Mouse (Mus musculus): ENCODE measurements around the gene Commd7. TPM values are rescaled to one million over a fixed set of nuclear protein-coding genes. Genes with fewer than 3 reads are reported as not detected.

The Commd7 gene
- polyA plus RNA-seq, 1 experiment, result 22.3 TPM

DNA sequence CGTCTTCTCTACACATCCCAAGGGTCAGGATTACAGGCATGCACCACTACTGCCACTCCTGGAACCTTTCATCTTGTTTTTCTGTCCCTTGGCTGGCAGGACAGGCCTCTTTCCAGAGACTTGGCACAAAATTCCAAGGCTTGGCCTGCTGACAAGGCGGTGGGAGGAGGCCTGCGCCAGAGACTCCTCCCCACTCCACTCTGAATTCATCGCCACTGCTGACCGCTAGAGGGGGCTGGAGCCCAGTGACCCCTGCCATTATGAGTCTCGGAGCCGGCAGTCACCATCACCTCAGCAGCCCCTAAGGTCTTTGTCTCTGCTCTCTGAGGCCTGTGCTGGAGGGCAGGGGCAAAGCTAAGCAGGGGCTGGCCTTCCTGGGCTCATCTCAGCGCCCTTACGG lies 23.0 kb downstream of the Commd7 start:
- H3K4me2 ChIP-seq (ENCODE audit: low read depth), result no peak overlapping the region
- no peak overlapping the region for H3ac ChIP-seq (ENCODE audit: control insufficient read depth, insufficient read length)
- no peaks in the 10 kb centered on the region for H3K79me2 ChIP-seq (ENCODE audit: control insufficient read depth, insufficient read depth)
- TF ChIP-seq POLR2AphosphoS2 (IDR thresholded peaks at IDR 0.05; ENCODE audit: insufficient read length, low read depth) (no peak), MAX (IDR thresholded peaks at IDR 0.05; ENCODE audit: low read depth) (no peak), POLR2A (IDR thresholded peaks at IDR 0.05; ENCODE audit: insufficient read length, low read depth) (no peak), TCF3 (IDR thresholded peaks at IDR 0.05; ENCODE audit: insufficient read length, low read depth) (no peak)
- no peak overlapping the region for H3K4me3 ChIP-seq
- H3K36me3 ChIP-seq (ENCODE audit: control insufficient read depth, insufficient read depth), result no peaks in the 10 kb centered on the region
- no peaks in the 10 kb centered on the region for H3K27me3 ChIP-seq (ENCODE audit: control insufficient read depth, insufficient read depth, insufficient read length)

DNA sequence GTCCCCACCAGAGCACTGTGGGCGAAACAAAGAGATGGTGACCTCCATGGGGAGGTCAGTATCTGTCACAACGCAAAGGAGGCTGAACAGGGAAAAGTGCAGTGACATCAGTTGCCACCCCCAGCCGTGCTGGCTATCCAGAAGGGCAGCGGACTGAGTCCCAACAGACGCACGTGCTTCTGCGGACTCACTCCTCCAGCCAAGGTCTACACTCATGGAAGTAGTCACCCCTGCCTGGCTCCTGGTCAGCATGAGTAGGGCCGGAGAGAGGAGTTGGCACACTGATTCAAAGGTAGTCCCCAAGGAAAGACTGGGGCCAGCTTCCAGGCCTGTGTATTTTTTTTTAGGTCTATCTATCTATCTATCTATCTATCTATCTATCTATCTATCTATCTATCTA lies 23.5 kb downstream of the Commd7 start:
- H3K36me3 ChIP-seq (ENCODE audit: control insufficient read depth, insufficient read depth), result no peaks in the 10 kb centered on the region
- H3K79me2 ChIP-seq (ENCODE audit: control insufficient read depth, insufficient read depth), result no peaks in the 10 kb centered on the region
- H3K4me2 ChIP-seq (ENCODE audit: low read depth), result no peak overlapping the region
- no peak overlapping the region for H3K4me3 ChIP-seq
- H3ac ChIP-seq (ENCODE audit: control insufficient read depth, insufficient read length), result no peak overlapping the region
- no peaks in the 10 kb centered on the region for H3K27me3 ChIP-seq (ENCODE audit: control insufficient read depth, insufficient read depth, insufficient read length)
- TF ChIP-seq USF1 (IDR thresholded peaks at IDR 0.05; ENCODE audit: low read depth) (no peak), TCF12 (IDR thresholded peaks at IDR 0.05; ENCODE audit: insufficient read depth, poor library complexity, severe bottlenecking) (no peak), POLR2AphosphoS2 (IDR thresholded peaks at IDR 0.05; ENCODE audit: insufficient read length, low read depth) (no peak), REST (IDR thresholded peaks at IDR 0.05; ENCODE audit: insufficient read depth, insufficient read length) (no peak), MYOG (IDR thresholded peaks at IDR 0.05; ENCODE audit: control insufficient read depth in 1 of 3, insufficient read depth in 1 of 3, insufficient read length in 2 of 3, low read depth in 2 of 3) (no peak), MAX (IDR thresholded peaks at IDR 0.05; ENCODE audit: low read depth) (no peak), TCF3 (IDR thresholded peaks at IDR 0.05; ENCODE audit: insufficient read length, low read depth) (no peak), MYOD1 (IDR thresholded peaks at IDR 0.05; ENCODE audit: control insufficient read depth in 1 of 3, insufficient read length in 2 of 3, low read depth in 2 of 3) (no peak)

GRCm38 (mm10) chr2:153607870-153608515 lies 24.6 kb downstream of the Commd7 start:
- TF ChIP-seq POLR2A (IDR thresholded peaks at IDR 0.05; ENCODE audit: insufficient read length, low read depth), result no peak
- TF ChIP-seq USF1 (IDR thresholded peaks at IDR 0.05; ENCODE audit: low read depth), result no peak
- no peak for TF ChIP-seq REST (IDR thresholded peaks at IDR 0.05; ENCODE audit: insufficient read depth, insufficient read length)
- no peak for TF ChIP-seq MYOG (IDR thresholded peaks at IDR 0.05; ENCODE audit: control insufficient read depth in 1 of 3, insufficient read depth in 1 of 3, insufficient read length in 2 of 3, low read depth in 2 of 3)
- TF ChIP-seq TCF3 (IDR thresholded peaks at IDR 0.05; ENCODE audit: insufficient read length, low read depth), result no peak
- TF ChIP-seq TCF12 (IDR thresholded peaks at IDR 0.05; ENCODE audit: insufficient read depth, poor library complexity, severe bottlenecking), result no peak
- no peak for TF ChIP-seq MAX (IDR thresholded peaks at IDR 0.05; ENCODE audit: low read depth)
- no peak for TF ChIP-seq E2F4 (IDR thresholded peaks at IDR 0.05; ENCODE audit: insufficient read depth)
- TF ChIP-seq SRF (IDR thresholded peaks at IDR 0.05; ENCODE audit: control insufficient read depth, insufficient read length, low read depth), result no peak
- no peak for TF ChIP-seq MYOD1 (IDR thresholded peaks at IDR 0.05; ENCODE audit: control insufficient read depth in 1 of 3, insufficient read length in 2 of 3, low read depth in 2 of 3)
- TF ChIP-seq POLR2AphosphoS2 (IDR thresholded peaks at IDR 0.05; ENCODE audit: insufficient read length, low read depth), result no peak
- no peak for TF ChIP-seq CEBPB (IDR thresholded peaks at IDR 0.05; ENCODE audit: insufficient read depth, poor library complexity, severe bottlenecking)
- Histone ChIP-seq H3K27me3 (ENCODE audit: control insufficient read depth, insufficient read depth, insufficient read length) (no peaks in the 10 kb centered on the region), H3K4me2 (ENCODE audit: low read depth) (no peak overlapping the region), H3ac (ENCODE audit: control insufficient read depth, insufficient read length) (no peak overlapping the region), H3K36me3 (ENCODE audit: control insufficient read depth, insufficient read depth) (no peaks in the 10 kb centered on the region), H3K79me2 (ENCODE audit: control insufficient read depth, insufficient read depth) (no peaks in the 10 kb centered on the region), H3K4me3 (no peak overlapping the region)

- H3K4me3 ChIP-seq, result no peak overlapping the region
- no peaks in the 10 kb centered on the region for H3K27me3 ChIP-seq (ENCODE audit: control insufficient read depth, insufficient read depth, insufficient read length)
- TF ChIP-seq USF1 (IDR thresholded peaks at IDR 0.05; ENCODE audit: low read depth) (no peak), REST (IDR thresholded peaks at IDR 0.05; ENCODE audit: insufficient read depth, insufficient read length) (no peak), TCF3 (IDR thresholded peaks at IDR 0.05; ENCODE audit: insufficient read length, low read depth) (no peak), TCF12 (IDR thresholded peaks at IDR 0.05; ENCODE audit: insufficient read depth, poor library complexity, severe bottlenecking) (no peak), MYOG (IDR thresholded peaks at IDR 0.05; ENCODE audit: control insufficient read depth in 1 of 3, insufficient read depth in 1 of 3, insufficient read length in 2 of 3, low read depth in 2 of 3) (no peak), CEBPB (IDR thresholded peaks at IDR 0.05; ENCODE audit: insufficient read depth, poor library complexity, severe bottlenecking) (no peak), SRF (IDR thresholded peaks at IDR 0.05; ENCODE audit: control insufficient read depth, insufficient read length, low read depth) (no peak)
- no peaks in the 10 kb centered on the region for H3K79me2 ChIP-seq (ENCODE audit: control insufficient read depth, insufficient read depth)
- H3ac ChIP-seq (ENCODE audit: control insufficient read depth, insufficient read length), result no peak overlapping the region
- H3K36me3 ChIP-seq (ENCODE audit: control insufficient read depth, insufficient read depth), result no peaks in the 10 kb centered on the region
- no peak overlapping the region for H3K4me2 ChIP-seq (ENCODE audit: low read depth)
Measured at GRCm38 (mm10) chr2:153606421-153606820, 26.2 kb downstream of the Commd7 start.

- Histone ChIP-seq H3K4me2 (ENCODE audit: low read depth) (no peak overlapping the region), H3K4me3 (no peak overlapping the region), H3K27me3 (ENCODE audit: control insufficient read depth, insufficient read depth, insufficient read length) (no peaks in the 10 kb centered on the region), H3K79me2 (ENCODE audit: control insufficient read depth, insufficient read depth) (no peaks in the 10 kb centered on the region), H3K36me3 (ENCODE audit: control insufficient read depth, insufficient read depth) (no peaks in the 10 kb centered on the region), H3ac (ENCODE audit: control insufficient read depth, insufficient read length) (no peak overlapping the region)
- no peak for TF ChIP-seq CEBPB (IDR thresholded peaks at IDR 0.05; ENCODE audit: insufficient read depth, poor library complexity, severe bottlenecking)
- TF ChIP-seq SRF (IDR thresholded peaks at IDR 0.05; ENCODE audit: control insufficient read depth, insufficient read length, low read depth), result no peak
- no peak for TF ChIP-seq MYOG (IDR thresholded peaks at IDR 0.05; ENCODE audit: control insufficient read depth in 1 of 3, insufficient read depth in 1 of 3, insufficient read length in 2 of 3, low read depth in 2 of 3)
- no peak for TF ChIP-seq TCF12 (IDR thresholded peaks at IDR 0.05; ENCODE audit: insufficient read depth, poor library complexity, severe bottlenecking)
- no peak for TF ChIP-seq USF1 (IDR thresholded peaks at IDR 0.05; ENCODE audit: low read depth)
- TF ChIP-seq MAX (IDR thresholded peaks at IDR 0.05; ENCODE audit: low read depth), result no peak
- TF ChIP-seq POLR2A (IDR thresholded peaks at IDR 0.05; ENCODE audit: insufficient read length, low read depth), result no peak
- no peak for TF ChIP-seq MYOD1 (IDR thresholded peaks at IDR 0.05; ENCODE audit: control insufficient read depth in 1 of 3, insufficient read length in 2 of 3, low read depth in 2 of 3)
- no peak for TF ChIP-seq REST (IDR thresholded peaks at IDR 0.05; ENCODE audit: insufficient read depth, insufficient read length)
Measured at GRCm38 (mm10) chr2:153603724-153604123, 28.9 kb downstream of the Commd7 start.

All from myocyte (in vitro differentiated cells).